13 mouse cellular contexts compared by ENCODE assay signal in the genomic region with DNA sequence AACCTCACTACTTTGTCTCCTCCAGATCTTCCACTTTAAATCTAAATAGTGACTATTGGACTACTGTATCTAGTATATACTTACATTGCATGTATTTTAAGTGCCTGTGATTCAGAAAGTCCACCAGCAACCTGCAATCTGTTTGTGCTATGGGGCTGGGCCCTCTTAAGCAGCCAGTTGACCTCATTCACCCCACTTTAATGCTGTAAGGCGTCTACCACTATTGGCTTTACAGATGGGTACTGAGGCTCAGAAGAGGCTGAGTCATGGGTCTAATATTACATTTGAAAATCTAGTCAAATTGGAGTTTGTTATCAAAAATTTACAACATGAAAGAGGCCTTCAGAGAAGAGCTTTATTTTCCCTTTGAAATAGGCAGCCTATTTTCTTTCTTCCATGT.
"Had no signal": no experiment of that assay in that cellular context is flagged by ENCODE, and none has a peak within 500 bp of the region (broad histone marks: within the 10 kb centered on the region; RNA-seq: fewer than 3 reads in every experiment).

No protein-coding gene starts in this region.

- ATAC-seq: midbrain, embryonic 15.5 days had no signal

- H3K9ac ChIP-seq: kidney, embryonic 15.5 days; limb, embryonic 13.5 days; liver, embryonic 14.5 days; lung, embryonic 15.5 days; midbrain, embryonic 15.5 days had no signal

- H3K4me1 ChIP-seq: kidney, embryonic 15.5 days; limb, embryonic 13.5 days; lung, embryonic 15.5 days; megakaryocyte, embryonic 14.5 days; midbrain, embryonic 15.5 days had no signal

- H3K4me3 ChIP-seq: kidney, embryonic 15.5 days; limb, embryonic 13.5 days; lung, embryonic 15.5 days; megakaryocyte, embryonic 14.5 days; midbrain, embryonic 15.5 days had no signal

- H3K27me3 ChIP-seq: kidney, embryonic 15.5 days; limb, embryonic 13.5 days; lung, embryonic 15.5 days; megakaryocyte, embryonic 14.5 days; midbrain, embryonic 15.5 days had no signal

- H3K36me3 ChIP-seq: kidney, embryonic 15.5 days; limb, embryonic 13.5 days; lung, embryonic 15.5 days; midbrain, embryonic 15.5 days had no signal

- H3K9me3 ChIP-seq: kidney, embryonic 15.5 days; limb, embryonic 13.5 days; lung, embryonic 15.5 days; megakaryocyte, embryonic 14.5 days; midbrain, embryonic 15.5 days had no signal

- H3K27ac ChIP-seq: kidney, embryonic 15.5 days; limb, embryonic 13.5 days; liver, embryonic 14.5 days; lung, embryonic 15.5 days; midbrain, embryonic 15.5 days had no signal

- DNase-seq: kidney, adult 2 months; kidney, postnatal 14 days; left cerebral cortex, postnatal 4 days; right cerebral cortex, postnatal 14 days; thymus, adult 18-20 months; thymus, postnatal 25 days had no signal

- H3K4me2 ChIP-seq: kidney, embryonic 15.5 days; limb, embryonic 13.5 days; lung, embryonic 15.5 days; midbrain, embryonic 11.5 days; midbrain, embryonic 15.5 days had no signal
